ENCODE assay signal across 18 mouse cellular contexts in the genomic region with DNA sequence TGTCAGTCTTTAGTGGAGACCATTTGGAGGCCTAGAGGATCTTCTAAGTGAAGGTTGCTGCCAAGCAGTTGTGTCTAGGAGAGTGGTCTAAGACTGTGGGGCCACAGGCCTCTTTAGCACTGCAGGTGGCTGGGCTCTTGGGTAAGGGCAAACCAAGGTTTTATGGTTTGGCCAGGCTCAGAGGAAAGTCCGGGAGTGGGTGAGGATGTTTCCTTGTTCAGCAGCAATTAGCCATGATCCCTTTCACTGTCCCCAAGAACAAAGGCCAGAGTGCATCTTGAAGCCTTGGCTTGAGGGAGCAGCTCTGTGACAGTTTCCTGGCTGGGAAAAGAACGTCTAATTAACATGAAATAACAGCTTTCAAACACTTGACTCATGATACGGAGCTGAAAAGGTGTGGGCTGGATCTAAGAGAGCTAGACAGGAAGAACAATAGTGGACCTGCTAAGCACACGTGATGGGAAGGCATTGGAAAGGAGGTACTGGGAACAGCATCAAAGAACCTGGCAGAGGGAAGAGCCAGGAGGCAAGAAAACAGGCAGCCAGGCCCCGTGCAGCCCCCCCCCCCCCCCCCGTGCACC.
A peak's percentile ranks its signal among the peaks of the same experiment; 100 is the strongest.
DNase-seq lines count a peak whose midpoint lies in the region; ATAC-seq and TF ChIP-seq lines count a peak whose summit lies in the region.
"Had no signal": no experiment of that assay in that cellular context is flagged by ENCODE, and none has a peak within 500 bp of the region (broad histone marks: within the 10 kb centered on the region; RNA-seq: fewer than 3 reads in every experiment).

No protein-coding gene starts in this region.

- peaks cover 14% of the 10 kb centered on the region for H3K36me3 ChIP-seq in forebrain, postnatal 0 days (ENCODE audit: insufficient read depth)
- peaks cover 31% of the 10 kb centered on the region for H3K36me3 ChIP-seq in forebrain, embryonic 13.5 days (ENCODE audit: poor library complexity, severe bottlenecking)
- H3K36me3 ChIP-seq in intestine, embryonic 15.5 days = no peaks in the 10 kb centered on the region
- no peaks in the 10 kb centered on the region for H3K36me3 ChIP-seq in small intestine, adult 2 months (ENCODE audit: control insufficient read depth, insufficient read depth, low read length)

- ATAC-seq in forebrain, postnatal 0 days = 0 out of 2 replicates have a peak, but pooled peaks have one; percentile 14
- no peak; the same call in 1 of the 2 replicates for ATAC-seq in forebrain, embryonic 13.5 days
- ATAC-seq in intestine, embryonic 15.5 days = peak; percentile 59
- ATAC-seq: activated CD4-positive, CD25-positive, alpha-beta regulatory T cell, adult 4 months had no signal

- H3K4me1 ChIP-seq in forebrain, postnatal 0 days (ENCODE audit: insufficient read depth) = no peaks in the 10 kb centered on the region
- H3K4me1 ChIP-seq in forebrain, embryonic 13.5 days = 0 out of 2 replicates have a peak, but pooled peaks cover 6% of the 10 kb centered on the region
- H3K4me1 ChIP-seq in intestine, embryonic 15.5 days (replicated peaks) = 0 out of 2 replicates have a peak, but pooled peaks cover 2% of the 10 kb centered on the region
- H3K4me1 ChIP-seq in small intestine, adult 2 months (ENCODE audit: control insufficient read depth, insufficient read depth, insufficient read length, low read length) = peaks cover 17% of the 10 kb centered on the region; the same call in 1 of the 2 replicates
- H3K4me1 ChIP-seq: embryonic facial prominence, embryonic 13.5 days; forebrain, embryonic 12.5 days; hindbrain, embryonic 15.5 days had no signal

- H3K9ac ChIP-seq in forebrain, postnatal 0 days = no peak overlapping the region
- H3K9ac ChIP-seq in forebrain, embryonic 13.5 days = no peak overlapping the region
- H3K9ac ChIP-seq in intestine, embryonic 15.5 days = no peak overlapping the region
- H3K9ac ChIP-seq: embryonic facial prominence, embryonic 13.5 days; forebrain, embryonic 12.5 days; heart, embryonic 13.5 days; hindbrain, embryonic 15.5 days had no signal

- TF ChIP-seq POLR2A in small intestine, adult 2 months (IDR thresholded peaks at IDR 0.05; ENCODE audit: low read depth, low read length) = no peak

- DNase-seq in forebrain, postnatal 0 days = no peak
- DNase-seq in layer of hippocampus, adult 2 months (ENCODE audit: low spot score in 2 of 2) = no peak
- no peak for DNase-seq in layer of hippocampus, adult 18-20 months (ENCODE audit: low spot score in 2 of 2)
- DNase-seq in embryo, embryonic 10 days (ENCODE audit: low spot score) = no peak
- no peak for DNase-seq in cerebellum, adult 18-20 months
- DNase-seq: adrenal gland, postnatal 14 days; cerebellum, adult 8-10 months; cerebellum, postnatal 14 days; gastrocnemius, postnatal 14 days; heart, postnatal 36 days had no signal

- TF ChIP-seq CTCF in forebrain, postnatal 0 days (IDR thresholded peaks at IDR 0.05; ENCODE audit: low read depth) = no peak
- no peak for TF ChIP-seq CTCF in layer of hippocampus, adult 2 months (conservative IDR thresholded peaks at IDR 0.05)
- TF ChIP-seq CTCF in small intestine, adult 2 months (IDR thresholded peaks at IDR 0.05; ENCODE audit: extremely low read depth, insufficient read length, insufficient replicate concordance, low read depth, low read length) = no peak

- no peak overlapping the region for H3K4me3 ChIP-seq in forebrain, postnatal 0 days (ENCODE audit: low read depth, low read length)
- H3K4me3 ChIP-seq in forebrain, embryonic 13.5 days = no peak overlapping the region
- no peak overlapping the region for H3K4me3 ChIP-seq in layer of hippocampus, adult 2 months
- no peak overlapping the region for H3K4me3 ChIP-seq in intestine, embryonic 15.5 days (replicated peaks)
- H3K4me3 ChIP-seq in small intestine, adult 2 months (ENCODE audit: low read depth, low read length) = no peak overlapping the region
- H3K4me3 ChIP-seq: embryonic facial prominence, embryonic 13.5 days; forebrain, embryonic 12.5 days; heart, embryonic 13.5 days; hindbrain, embryonic 15.5 days had no signal

- 34% methylated on average over 6 of the region's 6 CpGs for WGBS in forebrain, postnatal 0 days
- 45% methylated on average over 6 of the region's 6 CpGs for WGBS in forebrain, embryonic 13.5 days
- WGBS in intestine, embryonic 15.5 days = 65% methylated on average over 6 of the region's 6 CpGs
- WGBS in small intestine, adult 2 months = 30% methylated on average over 6 of the region's 6 CpGs

- no peaks in the 10 kb centered on the region for H3K9me3 ChIP-seq in forebrain, postnatal 0 days (ENCODE audit: low read length)
- H3K9me3 ChIP-seq in forebrain, embryonic 13.5 days (replicated peaks) = no peaks in the 10 kb centered on the region
- H3K9me3 ChIP-seq in intestine, embryonic 15.5 days = no peaks in the 10 kb centered on the region
- H3K9me3 ChIP-seq: embryonic facial prominence, embryonic 13.5 days; forebrain, embryonic 12.5 days; heart, embryonic 13.5 days; hindbrain, embryonic 15.5 days had no signal

- H3K27ac ChIP-seq in forebrain, postnatal 0 days (ENCODE audit: low read depth, low read length) = no peak overlapping the region
- H3K27ac ChIP-seq in forebrain, embryonic 13.5 days = no peak overlapping the region
- H3K27ac ChIP-seq in layer of hippocampus, adult 2 months = peak overlapping the region; percentile 61
- H3K27ac ChIP-seq in intestine, embryonic 15.5 days = no peak overlapping the region
- H3K27ac ChIP-seq in small intestine, adult 2 months (ENCODE audit: insufficient read depth, low read depth, low read length) = peak overlapping the region; percentile 67
- H3K27ac ChIP-seq: embryonic facial prominence, embryonic 13.5 days; forebrain, embryonic 12.5 days; heart, embryonic 13.5 days; hindbrain, embryonic 15.5 days had no signal

- H3K4me2 ChIP-seq in forebrain, postnatal 0 days (ENCODE audit: low read depth) = no peak overlapping the region
- H3K4me2 ChIP-seq in forebrain, embryonic 13.5 days = no peak overlapping the region
- H3K4me2 ChIP-seq in intestine, embryonic 15.5 days (replicated peaks) = no peak overlapping the region
- H3K4me2 ChIP-seq: embryonic facial prominence, embryonic 13.5 days; forebrain, embryonic 12.5 days; heart, embryonic 13.5 days; hindbrain, embryonic 15.5 days had no signal

- no peaks in the 10 kb centered on the region for H3K27me3 ChIP-seq in forebrain, postnatal 0 days (ENCODE audit: insufficient read depth, low read length)
- no peaks in the 10 kb centered on the region for H3K27me3 ChIP-seq in forebrain, embryonic 13.5 days
- H3K27me3 ChIP-seq in intestine, embryonic 15.5 days (replicated peaks) = no peaks in the 10 kb centered on the region
- no peaks in the 10 kb centered on the region for H3K27me3 ChIP-seq in small intestine, adult 2 months (ENCODE audit: control insufficient read depth, insufficient read depth, low read length)
- H3K27me3 ChIP-seq: embryonic facial prominence, embryonic 13.5 days; forebrain, embryonic 12.5 days; heart, embryonic 13.5 days; hindbrain, embryonic 15.5 days had no signal

Comparison
In these comparisons a context has a peak if more than half of its experiments do, and no peak if none do; other contexts are left out.
1. H3K27ac ChIP-seq: peak in layer of hippocampus, adult 2 months (single experiment) and small intestine, adult 2 months (single experiment); none in forebrain, postnatal 0 days (single experiment), forebrain, embryonic 13.5 days (single experiment) and intestine, embryonic 15.5 days (single experiment).